Mouse (Mus musculus) embryonic facial prominence, embryonic 14.5 days (tissue): ENCODE measurements at regions not wholly inside any gene's neighbourhood (a gene's known extent, or its start where the extent isn't known, plus 50 kb on each side); places are given as distances from the start of the nearest gene placed in this dataset.

ENCODE experiments used
- ATAC-seq: fragments of 200-750 bp; cut with Nextera tagmentation; 2 replicates; pipeline ENCODE4 v1.8.0; 2017; ENCODE audit warnings: low read depth, moderate number of reproducible peaks, moderate TSS enrichment
- DNase-seq: peaks from one replicate; pipeline ENCODE4 v3.0.0-alpha.2; 2015; ENCODE audit warnings: low spot score
- H3K27ac ChIP-seq: fragments of 300-500 bp; sonication (generic); replicated peaks from 2 replicates; pipeline ENCODE4 v1.5.1; 2014; ENCODE audit warnings: low read depth, mild to moderate bottlenecking, low read length, moderate library complexity
- H3K27me3 ChIP-seq: fragments of 300-500 bp; sonication (generic); replicated peaks from 2 replicates; pipeline ENCODE4 v1.6.1; 2014; ENCODE audit warnings: low read length; ENCODE audit not compliant: control insufficient read depth, insufficient read depth
- H3K36me3 ChIP-seq: fragments of 300-500 bp; sonication (generic); 2 replicates; pipeline ENCODE4 v1.6.1; 2014; ENCODE audit warnings: low read length, mixed read lengths; ENCODE audit not compliant: control insufficient read depth, insufficient read depth
- H3K4me1 ChIP-seq: fragments of 300-500 bp; sonication (generic); 2 replicates; pipeline ENCODE4 v1.6.1; 2014; ENCODE audit warnings: antibody characterized with exemption, low read length; ENCODE audit not compliant: control insufficient read depth, insufficient read depth
- H3K4me2 ChIP-seq: fragments of 300-500 bp; sonication (generic); 2 replicates; pipeline ENCODE4 v1.6.1; 2014; ENCODE audit warnings: low read depth, mild to moderate bottlenecking, low read length, moderate library complexity, mixed read lengths
- H3K4me3 ChIP-seq: fragments of 300-500 bp; sonication (generic); 2 replicates; pipeline ENCODE4 v1.5.1; 2014; ENCODE audit warnings: low read depth, mild to moderate bottlenecking, low read length
- H3K9ac ChIP-seq: fragments of 300-500 bp; sonication (generic); 2 replicates; pipeline ENCODE4 v1.6.1; 2014; ENCODE audit warnings: low read depth, mild to moderate bottlenecking, low read length, moderate library complexity, mixed read lengths
- H3K9me3 ChIP-seq: fragments of 300-500 bp; sonication (generic); 2 replicates; pipeline ENCODE4 v1.6.1; 2016; ENCODE audit warnings: low read length; ENCODE audit not compliant: control insufficient read depth
- WGBS: fragments of 180-500 bp; shearing (Covaris S2); extraction: QIAGEN DNeasy Blood & Tissue Kit; methylation state at CpG from one replicate; pipeline ENCODE4 v1.1.7; 2014; 5-methylcytosine and 5-hydroxymethylcytosine counted together

- H3K27ac ChIP-seq = no peak overlapping the region
- DNase-seq = peak; percentile 88
Observed at GRCm38 (mm10) chr11:64671898-64672297, 235.4 kb upstream of the F930015N05Rik start.

GRCm38 (mm10) chr11:64673546-64673945 lies 237.1 kb upstream of the F930015N05Rik start:
- Histone ChIP-seq H3K36me3 (no peaks in the 10 kb centered on the region), H3K9ac (no peak overlapping the region), H3K4me3 (no peak overlapping the region), H3K27ac (no peak overlapping the region), H3K9me3 (peaks cover 16% of the 10 kb centered on the region), H3K4me2 (no peak overlapping the region), H3K27me3 (no peaks in the 10 kb centered on the region), H3K4me1 (peaks cover 8% of the 10 kb centered on the region; the same call in 1 of the 2 replicates)
- peak; percentile 31 for DNase-seq
- WGBS = 31% methylated on average over 4 of the region's 4 CpGs
- no peak for ATAC-seq

More at GRCm38 (mm10) chr11:64671898-64672297, 235.4 kb upstream of the F930015N05Rik start:
- peak; percentile 97 for ATAC-seq
- 26% methylated on average over 3 of the region's 3 CpGs for WGBS
- H3K4me2 ChIP-seq = no peak overlapping the region
- H3K4me3 ChIP-seq = no peak overlapping the region
- no peaks in the 10 kb centered on the region for H3K36me3 ChIP-seq
- peaks cover 8% of the 10 kb centered on the region; the same call in 1 of the 2 replicates for H3K4me1 ChIP-seq
- no peak overlapping the region for H3K9ac ChIP-seq
- H3K9me3 ChIP-seq = peaks cover 11% of the 10 kb centered on the region
- no peaks in the 10 kb centered on the region for H3K27me3 ChIP-seq

- 0 out of 2 replicates have a peak, but pooled peaks cover 4% of the 10 kb centered on the region for H3K4me1 ChIP-seq
- H3K9ac ChIP-seq = no peak overlapping the region
- no peak for ATAC-seq
- DNase-seq = no peak
- H3K4me2 ChIP-seq = no peak overlapping the region
- no peak overlapping the region for H3K27ac ChIP-seq
- no peaks in the 10 kb centered on the region for H3K9me3 ChIP-seq
- no peaks in the 10 kb centered on the region for H3K27me3 ChIP-seq
- H3K4me3 ChIP-seq = no peak overlapping the region
- WGBS = 71% methylated on average over 1 of the region's 1 CpGs
- H3K36me3 ChIP-seq = no peaks in the 10 kb centered on the region
Observed at GRCm38 (mm10) chr11:64703776-64704175, 267.3 kb upstream of the F930015N05Rik start.

GRCm38 (mm10) chr11:64711801-64712200 lies 267.0 kb upstream of the Elac2 start:
- ATAC-seq (no peak), DNase-seq (no peak)
- no peak overlapping the region for H3K4me3 ChIP-seq
- no peak overlapping the region for H3K9ac ChIP-seq
- 0 out of 2 replicates have a peak, but pooled peaks cover 6% of the 10 kb centered on the region for H3K9me3 ChIP-seq
- no peaks in the 10 kb centered on the region for H3K27me3 ChIP-seq
- WGBS = 72% methylated on average over 2 of the region's 2 CpGs
- no peaks in the 10 kb centered on the region for H3K36me3 ChIP-seq
- H3K4me1 ChIP-seq = no peaks in the 10 kb centered on the region
- no peak overlapping the region for H3K4me2 ChIP-seq
- no peak overlapping the region for H3K27ac ChIP-seq

GRCm38 (mm10) chr11:64715182-64715581 lies 263.7 kb upstream of the Elac2 start:
- WGBS = 65% methylated on average over 1 of the region's 1 CpGs
- no peak for DNase-seq
- H3K9me3 ChIP-seq = 0 out of 2 replicates have a peak, but pooled peaks cover 6% of the 10 kb centered on the region

GRCm38 (mm10) chr11:64718316-64719085 lies 260.3 kb upstream of the Elac2 start:
- no peak overlapping the region for H3K27ac ChIP-seq
- H3K9ac ChIP-seq = no peak overlapping the region
- 0 out of 2 replicates have a peak, but pooled peaks cover 6% of the 10 kb centered on the region for H3K9me3 ChIP-seq
- ATAC-seq (peak; percentile 53; the same call in 1 of the 2 replicates), DNase-seq (peak; percentile 77)
- no peak overlapping the region for H3K4me3 ChIP-seq
- H3K4me2 ChIP-seq = no peak overlapping the region
- no peaks in the 10 kb centered on the region for H3K36me3 ChIP-seq
- WGBS = 15% methylated on average over 5 of the region's 5 CpGs
- H3K4me1 ChIP-seq = peaks cover 15% of the 10 kb centered on the region; the same call in 1 of the 2 replicates
- no peaks in the 10 kb centered on the region for H3K27me3 ChIP-seq

More at GRCm38 (mm10) chr11:64715182-64715581, 263.7 kb upstream of the Elac2 start:
- Histone ChIP-seq H3K4me1 (no peaks in the 10 kb centered on the region), H3K4me3 (no peak overlapping the region), H3K36me3 (no peaks in the 10 kb centered on the region), H3K27ac (no peak overlapping the region), H3K4me2 (no peak overlapping the region), H3K27me3 (no peaks in the 10 kb centered on the region), H3K9ac (no peak overlapping the region)
- ATAC-seq = no peak

- ATAC-seq (no peak), DNase-seq (no peak)
- Histone ChIP-seq H3K9me3 (no peaks in the 10 kb centered on the region), H3K4me3 (no peak overlapping the region), H3K4me1 (peaks cover 15% of the 10 kb centered on the region; the same call in 1 of the 2 replicates), H3K36me3 (no peaks in the 10 kb centered on the region), H3K4me2 (no peak overlapping the region), H3K27ac (no peak overlapping the region), H3K9ac (no peak overlapping the region), H3K27me3 (no peaks in the 10 kb centered on the region)
- WGBS = 88% methylated on average over 5 of the region's 5 CpGs
Observed at GRCm38 (mm10) chr11:64726249-64726648, 252.6 kb upstream of the Elac2 start.

GRCm38 (mm10) chr11:64727841-64728421 lies 250.9 kb upstream of the Elac2 start:
- H3K4me3 ChIP-seq = no peak overlapping the region
- no peak overlapping the region for H3K27ac ChIP-seq
- DNase-seq = no peak
- H3K36me3 ChIP-seq = no peaks in the 10 kb centered on the region
- H3K9me3 ChIP-seq = no peaks in the 10 kb centered on the region
- no peaks in the 10 kb centered on the region for H3K27me3 ChIP-seq
- H3K9ac ChIP-seq = no peak overlapping the region
- 0 out of 2 replicates have a peak, but pooled peaks cover 5% of the 10 kb centered on the region for H3K4me1 ChIP-seq
- 58% methylated on average over 5 of the region's 5 CpGs for WGBS
- no peak overlapping the region for H3K4me2 ChIP-seq
- no peak for ATAC-seq
